Mouse (Mus musculus) cerebellum, postnatal 4 days (tissue): Measurements from ENCODE around the gene Tm6sf1.
A peak's percentile ranks its signal among the peaks of the same experiment; 100 is the strongest.

ENCODE experiments used
- DNase-seq, 2 experiments: peaks; one replicate each; pipeline ENCODE4 v3.0.0; 2022; ENCODE audit warnings: low spot score in 2 of 2, mixed read lengths in 1 of 2

Gene Tm6sf1

DNA sequence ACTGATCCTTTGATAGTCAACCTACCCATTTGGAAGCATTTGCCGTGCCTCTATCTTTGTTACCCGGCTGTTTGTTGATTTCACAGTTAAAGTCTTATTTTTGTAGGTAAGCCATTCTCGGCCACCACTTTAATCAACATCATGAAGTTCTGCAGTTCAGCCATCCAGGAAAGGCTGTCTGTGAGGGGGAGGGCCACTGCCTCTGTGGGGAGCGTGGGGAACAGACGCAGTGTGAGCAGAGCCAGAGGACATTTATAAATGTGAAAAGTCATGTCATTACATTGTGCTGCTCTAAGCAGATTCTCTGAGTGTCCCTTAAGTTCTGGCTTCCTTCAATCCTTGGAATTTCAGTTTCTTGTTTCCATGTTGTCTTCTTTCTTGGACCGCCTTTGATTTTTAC, 8.6 kb upstream of the Tm6sf1 start:
- no peak for DNase-seq

DNA sequence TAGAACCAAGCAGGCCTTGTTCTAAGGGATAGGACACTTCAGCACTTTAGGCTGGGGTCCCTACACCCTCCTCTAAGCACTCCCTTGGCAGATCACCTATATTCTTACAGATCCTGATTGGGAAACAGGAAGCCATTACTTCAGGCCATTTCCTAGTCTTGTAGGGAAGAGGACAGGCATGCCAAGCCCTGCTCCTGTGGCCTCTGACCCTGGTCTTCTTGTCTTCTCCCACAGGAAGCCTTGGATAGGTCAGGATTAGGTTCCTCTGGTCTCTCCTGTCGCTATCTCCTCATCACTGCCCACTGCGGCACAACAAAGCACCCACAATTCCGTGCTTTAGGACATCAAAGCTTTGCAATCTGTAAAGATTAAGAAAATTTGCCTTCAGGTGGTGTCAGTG, 7.1 kb upstream of the Tm6sf1 start:
- no peak for DNase-seq

DNA sequence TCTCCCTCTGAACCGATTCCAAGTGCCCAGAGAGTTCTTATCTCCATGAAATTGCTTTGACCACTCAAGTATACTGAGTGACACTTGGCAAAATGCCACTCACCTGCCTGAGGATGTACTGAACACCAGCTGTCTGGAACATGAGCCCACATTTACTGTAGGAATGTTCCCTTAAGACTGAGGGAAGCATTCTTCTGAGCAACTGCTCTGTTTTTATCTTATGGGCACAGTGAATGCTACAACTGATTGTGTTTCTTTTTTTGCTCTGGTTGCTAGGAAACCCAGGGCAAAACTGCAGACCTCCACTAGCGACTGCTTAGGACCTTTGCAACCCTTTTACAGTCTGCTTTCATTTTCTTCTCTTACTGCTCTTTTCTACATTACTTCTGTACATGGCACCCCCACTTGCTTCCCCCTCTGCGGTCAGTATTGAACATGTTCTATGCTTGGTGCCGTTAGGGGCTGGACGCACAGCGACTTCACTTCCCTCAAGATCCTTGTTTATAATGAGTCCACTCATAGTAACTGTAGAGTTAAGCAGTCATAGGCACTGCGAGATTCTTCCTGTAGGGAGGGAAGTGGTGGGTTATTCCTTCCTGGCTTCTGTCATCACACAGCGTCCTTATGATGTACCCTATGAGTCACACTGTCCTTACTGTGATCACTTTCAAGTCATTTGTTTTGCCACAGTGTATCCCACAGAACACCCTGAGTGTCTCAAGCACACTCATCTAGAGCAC, 4.1 kb upstream of the Tm6sf1 start:
- no peak for DNase-seq

DNA sequence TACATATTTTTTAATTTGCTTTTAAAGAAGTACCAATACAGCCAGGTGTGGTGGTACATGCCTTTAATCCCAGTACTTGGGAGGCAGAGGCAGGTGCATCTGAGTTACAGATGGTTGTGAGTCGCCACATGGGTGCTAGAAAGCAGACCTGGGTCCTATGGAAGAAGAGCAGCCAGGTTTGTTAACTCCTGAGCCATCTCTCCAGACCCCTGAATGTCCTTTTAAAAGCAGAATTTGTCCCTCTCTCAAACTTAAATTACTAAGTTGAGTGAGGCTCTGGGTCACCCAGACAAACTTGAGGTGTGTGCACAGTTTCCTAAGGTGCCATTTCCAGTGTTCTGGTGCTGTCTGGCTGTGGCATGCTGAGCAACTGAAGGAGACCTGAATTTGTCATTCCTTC, 3.1 kb upstream of the Tm6sf1 start, which contains the start of gene Gm10160:
Gene Gm10160, minus strand, starts transcription at position 101 of the 400 bp plus-strand sequence.
- no peak for DNase-seq

DNA sequence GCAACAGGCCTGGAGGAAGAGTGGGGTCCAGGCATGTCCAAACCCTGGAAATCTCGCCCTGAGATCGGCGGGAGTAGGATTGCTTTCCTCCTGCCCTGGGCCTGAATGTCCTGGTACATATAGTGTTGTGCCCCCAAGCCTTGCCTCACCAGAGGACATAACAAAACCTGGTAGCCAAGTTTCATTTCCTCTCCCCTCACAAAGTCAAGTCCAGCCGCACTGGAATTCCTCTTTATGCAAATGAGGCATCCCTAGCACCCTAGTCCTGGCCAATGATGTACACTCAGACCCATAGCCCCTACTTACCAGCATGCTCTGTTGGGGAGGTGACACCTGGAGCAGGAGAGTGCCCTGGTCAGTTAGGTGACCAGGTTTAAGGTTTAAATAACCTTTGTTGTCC, 2.6 kb upstream of the Tm6sf1 start:
- DNase-seq, result no peak

DNA sequence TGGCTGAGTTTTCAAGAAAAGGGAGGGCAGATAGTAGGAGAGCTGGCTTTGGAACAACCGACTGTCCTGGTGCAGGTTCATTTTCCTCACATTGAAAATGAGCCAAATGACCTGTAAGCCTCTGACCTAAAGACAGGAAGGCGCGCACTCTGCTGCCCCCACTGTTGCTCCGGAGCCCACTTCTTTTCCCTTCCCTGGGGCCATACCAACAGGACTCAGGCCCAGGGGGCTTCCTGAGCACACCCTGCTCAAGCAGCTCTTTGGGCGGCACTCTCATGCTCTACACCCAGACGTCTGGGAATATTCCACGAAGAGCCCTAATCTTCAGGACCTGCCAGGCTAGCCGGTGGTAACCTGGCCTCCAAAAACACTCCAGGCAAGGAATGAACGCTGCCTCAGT, 565 bp upstream of the Tm6sf1 start:
- DNase-seq, result no peak

DNA sequence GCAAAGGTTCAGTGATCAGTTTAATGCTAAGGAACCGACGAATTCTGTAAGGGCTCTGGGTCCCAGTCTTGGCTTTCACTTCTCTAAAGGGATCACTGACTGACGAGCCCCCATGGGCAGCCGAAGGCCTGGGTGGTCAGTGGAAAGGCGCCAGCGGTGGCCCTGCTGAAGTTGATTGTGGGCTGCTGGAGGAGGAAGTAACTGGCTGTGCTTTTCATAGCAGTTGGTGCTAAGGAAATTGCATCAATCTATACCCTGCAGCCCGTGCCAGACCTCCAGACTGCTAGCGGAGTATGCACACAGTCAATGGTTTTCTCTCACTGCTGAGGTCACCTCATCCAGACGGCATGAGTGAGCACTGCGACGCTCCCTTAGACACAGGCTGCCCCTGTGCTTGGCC, 1.3 kb downstream of the Tm6sf1 start:
- DNase-seq, result no peak

DNA sequence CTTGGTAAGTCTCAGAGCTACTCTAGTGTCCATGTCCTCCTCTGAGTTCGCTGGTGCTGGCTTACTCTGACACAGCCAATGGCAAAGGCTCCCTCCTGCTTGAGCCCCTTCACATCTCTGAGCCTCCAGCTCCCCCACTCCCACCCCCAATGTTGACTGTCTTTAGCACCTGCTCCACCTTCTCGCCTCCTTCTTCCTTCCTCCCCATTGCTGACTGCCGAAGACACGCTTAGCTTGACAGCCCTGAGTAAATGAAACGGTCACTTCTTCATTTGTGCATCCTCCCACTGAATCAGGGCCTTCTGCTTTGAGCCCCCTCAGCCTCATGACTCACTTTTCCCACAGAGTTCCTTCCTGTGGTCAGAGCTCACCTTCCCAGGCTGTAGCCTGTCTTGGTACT, 2.2 kb downstream of the Tm6sf1 start:
- no peak for DNase-seq

DNA sequence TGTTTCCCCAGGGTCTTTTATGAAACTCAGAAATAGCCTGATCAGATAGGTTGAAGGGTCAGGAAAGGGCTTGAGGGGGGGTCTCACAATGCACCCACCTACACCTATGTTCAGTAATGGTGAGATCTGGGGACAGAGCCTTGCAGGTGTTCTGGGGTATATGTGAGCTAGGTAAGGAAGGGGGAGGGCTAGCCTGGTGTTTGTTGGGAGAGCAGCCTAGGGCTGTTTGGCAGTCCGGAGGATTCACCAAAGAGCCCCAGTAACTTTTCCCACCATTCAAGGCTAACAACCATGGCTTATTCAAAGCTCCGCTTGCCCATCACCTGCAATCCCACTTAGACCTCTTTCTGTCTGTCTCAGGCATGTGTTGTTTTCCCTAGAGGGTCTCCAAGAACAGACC, 2.7 kb downstream of the Tm6sf1 start:
- DNase-seq, result no peak

DNA sequence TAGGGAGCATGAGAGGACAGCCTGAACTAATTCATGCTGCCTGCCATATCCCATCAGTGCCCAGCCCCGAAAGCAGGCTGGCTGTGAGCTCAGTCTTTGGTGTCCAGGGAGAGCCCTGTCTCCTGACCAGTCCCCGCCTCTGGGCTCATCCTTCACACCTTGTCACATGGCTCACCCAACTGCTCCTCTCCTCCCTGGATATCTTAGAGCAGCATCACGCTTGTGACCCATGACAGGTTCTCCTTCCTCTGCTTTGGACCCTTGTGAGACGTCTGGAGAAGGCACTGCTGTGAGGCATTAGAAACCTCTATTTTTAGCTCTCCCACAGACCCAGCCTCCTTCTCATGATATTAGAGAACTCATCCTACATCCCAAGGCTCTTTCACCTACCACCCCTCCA, 3.1 kb downstream of the Tm6sf1 start:
- no peak for DNase-seq

DNA sequence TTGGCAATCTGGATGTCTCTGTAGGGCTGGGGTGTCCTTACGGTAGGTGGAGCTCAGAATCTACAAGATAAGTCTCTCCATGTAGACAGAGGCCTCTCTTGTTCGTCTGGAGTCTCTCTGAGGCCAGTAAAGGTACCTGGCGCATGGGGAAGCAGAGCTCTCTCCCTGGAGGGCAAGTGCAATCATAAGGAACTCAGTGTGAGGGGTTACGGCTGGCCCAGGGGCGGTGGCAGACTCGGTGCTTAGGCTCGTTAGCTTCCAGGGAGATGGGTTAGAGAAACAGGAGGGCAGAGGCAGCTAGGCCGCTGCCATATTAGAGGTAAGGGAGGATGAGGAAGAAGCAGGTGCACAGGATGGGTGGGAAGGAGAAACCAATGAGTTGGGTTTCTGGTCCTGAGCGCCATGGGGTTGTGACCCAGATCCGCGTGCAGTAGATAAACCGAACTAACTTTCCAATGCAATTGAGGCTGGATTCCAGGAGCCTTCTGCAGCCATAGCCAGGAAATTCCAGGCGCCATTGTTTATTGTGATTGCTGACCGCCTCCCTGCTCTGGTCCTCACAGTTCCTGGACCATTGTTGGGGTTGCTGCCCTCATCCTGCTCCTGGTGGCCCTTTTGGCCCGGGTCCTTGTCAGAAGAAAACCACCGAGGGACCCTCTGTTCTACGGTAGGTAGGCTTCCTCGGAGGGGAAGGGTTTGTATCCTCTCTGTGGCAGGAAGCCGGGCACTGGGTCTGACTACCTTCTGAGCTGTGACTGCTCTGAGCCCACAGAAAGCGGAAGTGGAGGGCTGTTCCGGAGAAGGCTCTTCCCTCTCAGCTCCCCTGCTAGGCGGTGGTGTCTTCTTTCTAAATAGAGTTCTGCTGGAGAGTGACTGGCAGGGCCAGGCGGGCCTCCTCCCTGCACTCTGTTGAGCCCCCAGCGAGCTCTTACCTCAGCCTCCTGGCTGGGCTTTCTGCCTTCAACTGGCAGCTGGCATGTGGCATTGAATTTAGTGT, 4.1 kb downstream of the Tm6sf1 start:
- DNase-seq, result no peak

DNA sequence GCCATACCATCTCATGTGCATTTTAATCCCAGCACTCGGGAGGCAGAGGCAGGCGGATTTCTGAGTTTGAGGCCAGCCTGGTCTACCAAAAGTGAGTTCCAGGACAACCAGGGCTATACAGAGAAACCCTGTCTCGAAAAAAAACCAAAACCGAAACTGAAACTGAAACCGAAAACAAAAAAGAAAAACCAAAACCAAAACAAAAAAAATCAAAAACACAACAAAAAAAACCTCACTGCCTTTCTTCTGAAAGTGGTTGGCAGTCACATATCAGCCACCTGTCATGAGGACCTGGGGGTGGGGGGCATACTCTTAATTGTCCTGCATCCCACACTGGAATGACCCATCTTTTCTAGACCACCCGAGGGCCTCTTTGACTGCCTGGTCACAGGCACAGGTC, 5.8 kb downstream of the Tm6sf1 start:
- no peak for DNase-seq

DNA sequence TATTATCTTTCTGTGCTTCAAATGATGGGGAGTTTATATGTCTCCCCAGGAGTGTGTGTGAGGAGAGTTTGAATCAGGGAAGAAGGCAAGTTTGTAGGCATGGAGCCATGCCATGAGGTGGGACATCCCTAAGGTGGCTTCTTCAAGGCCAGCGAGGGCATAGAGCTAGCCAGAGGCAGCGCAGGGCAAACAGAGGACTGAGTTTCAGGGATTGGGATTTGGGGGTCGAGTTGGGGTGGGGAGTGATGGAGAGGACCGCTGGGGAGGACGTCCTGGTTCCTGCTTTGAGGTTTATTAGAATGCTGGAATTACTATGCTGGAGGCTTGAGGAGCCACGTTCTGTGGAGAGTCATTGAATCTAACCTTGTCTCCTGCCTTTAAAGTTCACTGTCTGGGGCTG, 7.1 kb downstream of the Tm6sf1 start:
- DNase-seq, result no peak

DNA sequence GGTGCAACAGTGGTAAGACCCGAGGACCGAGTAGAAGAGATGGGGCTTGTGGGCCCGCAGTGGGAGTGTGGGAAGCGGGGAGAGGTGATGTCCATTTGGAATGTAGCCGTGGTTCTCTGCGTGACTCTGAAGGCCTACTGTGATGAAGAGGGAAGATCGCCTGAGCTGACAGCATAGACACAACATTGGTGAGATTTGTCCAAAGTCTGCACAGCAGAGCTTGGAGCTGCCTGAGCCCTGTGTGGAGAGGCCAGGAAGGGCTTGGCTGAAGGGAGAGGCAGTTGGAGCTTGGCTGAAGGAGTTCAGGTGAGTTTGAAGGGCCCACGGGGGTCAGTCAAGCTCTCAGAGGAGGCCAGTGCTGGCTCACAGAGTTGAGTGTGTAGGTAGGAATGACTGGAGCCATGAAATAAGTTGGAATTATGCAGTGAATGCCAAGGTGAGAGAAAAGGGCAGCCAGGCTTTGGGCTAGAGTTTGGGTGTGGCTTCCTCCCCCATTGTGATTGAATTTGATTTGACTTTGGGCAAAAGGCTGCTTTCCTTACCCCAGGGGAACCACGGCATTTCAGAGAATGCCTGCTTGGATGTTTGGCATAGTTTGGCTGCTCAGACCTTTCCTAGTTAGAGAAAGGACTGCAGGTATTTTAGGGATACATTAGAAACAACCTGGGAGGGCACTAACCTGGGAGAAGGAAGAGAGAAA, 8.6 kb downstream of the Tm6sf1 start:
- DNase-seq, result no peak

DNA sequence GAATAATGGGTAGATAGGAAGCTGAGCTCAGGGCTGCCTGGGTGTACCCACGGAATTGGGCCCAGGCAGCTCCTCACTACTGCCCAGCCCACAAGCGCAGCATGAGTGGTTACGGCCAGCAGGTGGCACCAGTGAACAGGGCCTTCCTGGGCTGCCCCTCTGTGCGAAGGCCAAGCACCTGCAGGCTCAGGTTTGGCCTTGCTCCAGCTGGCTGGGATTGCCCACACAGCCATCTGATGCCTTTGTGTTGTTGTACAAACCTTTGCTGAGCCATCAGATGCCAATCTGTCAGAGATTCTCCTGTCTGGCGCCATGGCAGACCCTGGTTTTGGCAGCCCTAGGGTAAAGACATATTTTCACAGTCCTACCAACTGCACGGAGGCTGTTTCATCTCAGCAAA, 9.4 kb downstream of the Tm6sf1 start:
- DNase-seq, result peak; percentile 63 to 92

DNA sequence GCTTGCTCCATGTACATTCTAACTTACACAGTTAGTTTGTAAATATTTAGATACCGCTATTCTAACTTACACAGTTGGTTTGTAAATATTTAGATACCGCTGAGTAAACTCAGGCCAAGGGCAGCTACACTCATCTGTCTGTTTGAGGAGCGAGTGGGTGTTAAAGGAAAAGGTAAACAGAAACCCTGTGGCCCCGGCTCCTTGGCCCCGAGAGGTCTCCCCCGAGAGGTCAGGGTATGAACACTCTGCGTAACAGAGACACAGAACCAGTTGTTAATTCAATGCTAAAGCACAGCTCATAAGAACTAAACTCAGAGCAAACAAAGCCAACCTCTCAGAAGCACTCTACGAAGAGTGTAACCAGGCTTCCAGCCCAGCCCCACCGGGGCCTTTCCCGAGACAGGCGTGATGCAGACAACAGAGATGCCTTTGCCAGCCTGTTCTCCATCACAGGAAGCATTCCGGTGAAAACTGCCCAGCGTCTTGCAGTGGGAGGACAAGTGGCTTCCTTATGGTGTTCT, 13.8 kb downstream of the Tm6sf1 start:
- no peak for DNase-seq

DNA sequence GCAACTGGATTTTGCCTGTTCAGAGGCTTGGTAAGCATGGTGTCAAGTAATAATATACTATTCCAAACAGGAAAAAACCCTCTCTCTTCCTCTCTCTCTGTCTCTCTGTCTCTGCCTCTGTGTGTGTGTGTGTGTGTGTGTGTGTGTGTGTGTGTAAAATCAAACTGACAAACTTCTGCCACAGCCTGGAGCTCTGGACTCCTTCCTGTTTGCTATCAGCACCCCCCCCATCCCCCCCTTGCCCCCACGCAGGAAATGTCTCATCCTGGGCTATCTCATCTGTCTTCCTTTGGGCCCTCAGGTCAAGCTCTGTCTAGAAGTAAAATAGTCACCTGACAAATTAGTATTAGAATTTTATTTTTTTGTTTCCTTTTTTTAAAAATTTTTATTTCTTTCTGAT, 15.0 kb downstream of the Tm6sf1 start:
- DNase-seq, result no peak

DNA sequence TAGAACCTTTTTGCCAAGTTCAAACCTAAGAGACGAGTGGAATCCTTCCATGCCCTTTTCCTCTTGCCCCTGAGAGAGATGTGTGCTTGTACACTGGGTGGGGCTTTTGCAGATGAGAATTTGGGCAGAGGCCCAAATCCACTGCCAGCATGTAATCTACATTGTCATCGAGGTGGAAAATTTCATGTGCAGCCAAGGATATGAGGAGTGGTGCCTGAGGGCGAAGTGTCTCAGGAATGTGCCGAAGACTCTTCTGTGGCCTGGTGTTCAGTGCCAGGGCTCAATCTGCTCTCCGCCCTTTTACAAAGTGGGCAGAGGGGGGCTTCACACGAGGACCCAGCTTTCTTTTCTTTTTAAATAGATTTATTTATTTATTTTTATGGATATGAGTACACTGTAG, 15.8 kb downstream of the Tm6sf1 start:
- no peak for DNase-seq

DNA sequence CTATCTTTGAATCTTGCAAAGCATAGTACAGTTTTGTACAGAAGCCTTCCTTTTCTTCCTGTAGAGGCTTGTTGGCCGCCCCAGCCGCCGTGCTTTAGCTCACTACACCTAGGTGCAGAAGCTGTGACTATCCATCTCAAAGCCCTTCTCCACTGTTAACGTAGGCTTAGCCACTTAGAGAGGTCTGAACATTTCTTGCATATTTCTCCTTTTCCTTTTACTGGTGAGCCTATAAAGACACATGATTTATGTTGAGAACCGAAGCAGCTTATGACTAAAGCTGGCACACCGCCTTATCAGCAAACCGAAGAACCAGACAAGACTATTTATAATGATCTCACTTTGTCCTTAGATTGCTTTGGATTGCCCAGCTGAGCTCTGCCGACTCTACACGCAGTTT, 16.6 kb downstream of the Tm6sf1 start:
- no peak for DNase-seq

DNA sequence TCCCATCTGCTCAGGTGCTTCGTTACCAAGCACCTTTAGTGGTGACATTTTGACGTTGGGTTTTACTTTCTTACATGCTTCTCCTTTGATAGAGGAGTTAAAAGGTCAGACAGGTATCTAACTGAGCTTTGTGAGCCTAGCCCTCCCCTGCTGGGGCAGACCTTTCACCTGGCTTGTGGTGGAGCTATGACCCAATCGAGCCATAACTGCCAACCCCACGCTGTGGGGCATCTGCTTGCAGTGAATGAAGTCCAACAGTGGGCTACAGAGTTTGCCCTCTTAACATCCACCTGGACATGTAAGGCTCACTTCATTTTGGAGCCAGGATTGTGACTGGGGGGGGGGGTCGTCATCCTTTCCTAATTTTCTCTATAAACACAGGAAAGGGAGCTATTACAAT, 21.5 kb downstream of the Tm6sf1 start:
- no peak for DNase-seq

DNA sequence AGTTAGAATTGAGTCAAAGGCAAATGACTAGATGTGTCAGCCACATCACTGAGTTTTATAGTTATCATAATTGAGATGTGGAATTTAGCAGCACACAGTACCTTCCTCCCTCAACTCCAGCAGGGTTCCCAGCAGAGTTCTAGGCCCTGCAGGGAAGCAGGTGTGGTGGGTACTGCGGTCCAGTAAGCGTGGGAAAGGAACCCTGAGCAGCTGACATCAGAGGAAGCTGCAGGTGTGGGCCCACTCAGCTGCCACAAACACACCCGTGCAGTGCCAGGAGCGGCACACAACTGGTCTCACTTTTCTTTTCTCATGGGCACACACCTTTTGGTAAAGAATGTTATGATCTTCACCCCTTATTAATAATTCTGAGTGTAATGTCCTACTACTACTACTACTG, 22.0 kb downstream of the Tm6sf1 start:
- no peak for DNase-seq

DNA sequence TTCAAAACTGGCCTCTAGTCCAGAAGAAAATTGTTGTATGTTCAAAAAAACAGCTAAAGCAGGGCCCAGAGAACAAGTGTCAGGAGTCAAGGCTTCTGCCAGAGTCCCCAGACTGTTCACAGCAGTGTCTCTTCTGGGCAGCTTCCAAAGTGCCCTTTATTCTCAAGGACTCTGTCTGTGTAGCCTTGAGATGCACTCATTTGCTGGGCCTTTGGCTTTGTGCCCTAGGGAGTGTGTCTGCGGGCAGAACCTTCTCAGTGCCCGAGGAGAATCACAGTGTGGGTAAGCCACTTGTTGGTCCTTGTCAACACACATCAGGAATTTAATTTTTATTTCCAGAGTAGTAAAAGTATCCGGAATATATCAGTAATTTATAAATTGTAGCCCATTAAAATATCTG, 22.8 kb downstream of the Tm6sf1 start:
- no peak for DNase-seq
